Mouse (Mus musculus) kidney, embryonic 15.5 days (tissue): Measurements from ENCODE around the gene Rundc1. TPM values are rescaled to one million over a fixed set of nuclear protein-coding genes. Genes with fewer than 3 reads are reported as not detected.
"Not testable (repeated sequence)": the region's sequence is repeated elsewhere in the genome, so short reads cannot be mapped to it uniquely, and the experiment has no call there.

Source experiments
- ATAC-seq: fragments of 200-750 bp; cut with Nextera tagmentation; replicated peaks from 2 replicates; pipeline ENCODE4 v1.8.0; 2017; ENCODE audit warnings: moderate TSS enrichment; ENCODE audit not compliant: low FRiP score
- H3K27ac ChIP-seq: fragments of 300-500 bp; sonication (generic); 2 replicates; pipeline ENCODE4 v1.5.1; 2015; ENCODE audit warnings: mild to moderate bottlenecking, inconsistent platforms
- H3K27me3 ChIP-seq: fragments of 300-500 bp; sonication (generic); 2 replicates; pipeline ENCODE4 v1.6.1; 2015; ENCODE audit warnings: inconsistent platforms
- H3K36me3 ChIP-seq: fragments of 300-500 bp; sonication (generic); 2 replicates; pipeline ENCODE4 v1.6.1; 2015; ENCODE audit warnings: inconsistent platforms
- H3K4me1 ChIP-seq: fragments of 300-500 bp; sonication (generic); 2 replicates; pipeline ENCODE4 v1.6.1; 2015; ENCODE audit warnings: inconsistent platforms
- H3K4me2 ChIP-seq: fragments of 300-500 bp; sonication (generic); 2 replicates; pipeline ENCODE4 v1.6.1; 2015; ENCODE audit warnings: moderate library complexity, mild to moderate bottlenecking, inconsistent platforms
- H3K4me3 ChIP-seq: fragments of 300-500 bp; sonication (generic); replicated peaks from 2 replicates; pipeline ENCODE4 v1.5.1; 2015; ENCODE audit warnings: mild to moderate bottlenecking, inconsistent platforms
- H3K9ac ChIP-seq: fragments of 300-500 bp; sonication (generic); 2 replicates; pipeline ENCODE4 v1.6.1; 2015; ENCODE audit warnings: mild to moderate bottlenecking, inconsistent platforms
- H3K9me3 ChIP-seq: fragments of 300-500 bp; sonication (generic); replicated peaks from 2 replicates; pipeline ENCODE4 v1.6.1; 2016; ENCODE audit warnings: inconsistent platforms
- WGBS: fragments of 180-500 bp; shearing (Covaris S2); methylation state at CpG from one replicate; pipeline ENCODE4 v1.1.7; 2015; ENCODE audit warnings: mixed read lengths; 5-methylcytosine and 5-hydroxymethylcytosine counted together
- polyA plus RNA-seq: library from polyadenylated mRNA; unstranded; fragments of >200 nt; fragmentation: Nextera tagmentation; extraction: Ambion mirVana; gene quantifications from 2 replicates; pipeline ENCODE4 v1.2.1, GENCODE M21; 2015

Rundc1 gene
- polyA plus RNA-seq, 1 experiment from 2014 or later, result 21.7 TPM

GRCm38 (mm10) chr11:101447786-101448185, 22.9 kb downstream of the Rundc1 start:
- no peak for ATAC-seq
- peak overlapping the region; percentile 45; the same call in 1 of the 2 replicates for H3K4me3 ChIP-seq
- peaks cover 41% of the 10 kb centered on the region for H3K4me1 ChIP-seq
- H3K27me3 ChIP-seq, result no peaks in the 10 kb centered on the region
- H3K27ac ChIP-seq, result peak overlapping the region; percentile 59
- H3K36me3 ChIP-seq, result peaks cover 34% of the 10 kb centered on the region
- peak overlapping the region; percentile 23; the same call in 1 of the 2 replicates for H3K9ac ChIP-seq
- H3K4me2 ChIP-seq, result peak overlapping the region; percentile 53
- no peaks in the 10 kb centered on the region for H3K9me3 ChIP-seq
- WGBS, result 76% methylated on average over 5 of the region's 5 CpGs

- peak; percentile 78 for ATAC-seq
- H3K4me3 ChIP-seq, result peak within 1 kb of the TSS; percentile 45
- no peaks in the 10 kb centered on the region for H3K9me3 ChIP-seq
- peaks cover 37% of the 10 kb centered on the region for H3K4me1 ChIP-seq
- H3K36me3 ChIP-seq, result peaks cover 33% of the 10 kb centered on the region
- 20% methylated on average over 10 of the region's 10 CpGs for WGBS
- no peaks in the 10 kb centered on the region for H3K27me3 ChIP-seq
- H3K4me2 ChIP-seq, result peak within 1 kb of the TSS; percentile 53
- peak within 1 kb of the TSS; percentile 59 for H3K27ac ChIP-seq
- H3K9ac ChIP-seq, result peak within 1 kb of the TSS; percentile 23
Observed at GRCm38 (mm10) chr11:101448274-101448746, 23.4 kb downstream of the Rundc1 start, which contains the start of gene Ifi35. Gene Ifi35, plus strand, starts transcription at chr11:101448407.

- H3K4me1 ChIP-seq, result peaks cover 32% of the 10 kb centered on the region
- no peak for ATAC-seq
- H3K9ac ChIP-seq, result peak overlapping the region; percentile 23; the same call in 1 of the 2 replicates
- peak overlapping the region; percentile 59 for H3K27ac ChIP-seq
- peaks cover 27% of the 10 kb centered on the region for H3K36me3 ChIP-seq
- no peaks in the 10 kb centered on the region for H3K9me3 ChIP-seq
- 84% methylated on average over 4 of the region's 4 CpGs for WGBS
- H3K4me3 ChIP-seq, result peak overlapping the region; percentile 45
- peak overlapping the region; percentile 53 for H3K4me2 ChIP-seq
- H3K27me3 ChIP-seq, result no peaks in the 10 kb centered on the region
Observed at GRCm38 (mm10) chr11:101448899-101449298, 24.0 kb downstream of the Rundc1 start.

- peaks cover 20% of the 10 kb centered on the region for H3K36me3 ChIP-seq
- H3K27ac ChIP-seq, H3K4me3 ChIP-seq, H3K9ac ChIP-seq, H3K4me2 ChIP-seq, H3K27me3 ChIP-seq, ATAC-seq, H3K9me3 ChIP-seq: not testable (repeated sequence)
- WGBS, result 82% methylated on average over 4 of the region's 4 CpGs
- peaks cover 32% of the 10 kb centered on the region for H3K4me1 ChIP-seq
Observed at GRCm38 (mm10) chr11:101449596-101449995, 24.7 kb downstream of the Rundc1 start.

GRCm38 (mm10) chr11:101450394-101450793, 25.5 kb downstream of the Rundc1 start:
- 86% methylated on average over 3 of the region's 3 CpGs for WGBS
- H3K36me3 ChIP-seq, result peaks cover 12% of the 10 kb centered on the region
- peaks cover 34% of the 10 kb centered on the region for H3K4me1 ChIP-seq
- H3K4me3 ChIP-seq, result no peak overlapping the region
- ATAC-seq, result no peak
- no peaks in the 10 kb centered on the region for H3K27me3 ChIP-seq
- H3K9ac ChIP-seq, result no peak overlapping the region
- no peaks in the 10 kb centered on the region for H3K9me3 ChIP-seq
- no peak overlapping the region for H3K27ac ChIP-seq
- no peak overlapping the region for H3K4me2 ChIP-seq

GRCm38 (mm10) chr11:101451536-101451935, 26.7 kb downstream of the Rundc1 start:
- H3K9ac ChIP-seq, result no peak overlapping the region
- peaks cover 5% of the 10 kb centered on the region; the same call in 1 of the 2 replicates for H3K36me3 ChIP-seq
- no peak overlapping the region for H3K4me2 ChIP-seq
- H3K4me3 ChIP-seq, result no peak overlapping the region
- 93% methylated on average over 10 of the region's 10 CpGs for whole genome bisulfite sequencing
- no peak for ATAC-seq
- no peaks in the 10 kb centered on the region for H3K9me3 ChIP-seq
- no peaks in the 10 kb centered on the region for H3K27me3 ChIP-seq
- H3K27ac ChIP-seq, result no peak overlapping the region
- H3K4me1 ChIP-seq, result peaks cover 37% of the 10 kb centered on the region

- Histone ChIP-seq H3K27me3 (no peaks in the 10 kb centered on the region), H3K27ac (no peak overlapping the region), H3K4me3 (no peak overlapping the region), H3K36me3 (no peaks in the 10 kb centered on the region), H3K9me3 (no peaks in the 10 kb centered on the region), H3K4me1 (peaks cover 37% of the 10 kb centered on the region), H3K9ac (no peak overlapping the region), H3K4me2 (no peak overlapping the region)
- ATAC-seq, result no peak
- 61% methylated on average over 10 of the region's 10 CpGs for WGBS
Observed at GRCm38 (mm10) chr11:101452093-101452774, 27.3 kb downstream of the Rundc1 start.

- H3K27ac ChIP-seq, result peak overlapping the region; percentile 52; the same call in 1 of the 2 replicates
- peak; percentile 22; the same call in 1 of the 2 replicates for ATAC-seq
- H3K36me3 ChIP-seq, result peaks cover 23% of the 10 kb centered on the region
- H3K9me3 ChIP-seq, result no peaks in the 10 kb centered on the region
- no peak overlapping the region for H3K9ac ChIP-seq
- H3K27me3 ChIP-seq, result no peaks in the 10 kb centered on the region
- H3K4me1 ChIP-seq, result peaks cover 29% of the 10 kb centered on the region
- 50% methylated on average over 6 of the region's 6 CpGs for WGBS
- no peak overlapping the region for H3K4me2 ChIP-seq
- no peak overlapping the region for H3K4me3 ChIP-seq
Observed at GRCm38 (mm10) chr11:101454702-101455101, 29.8 kb downstream of the Rundc1 start.

- WGBS, result 86% methylated on average over 7 of the region's 7 CpGs
- H3K4me3 ChIP-seq, result no peak overlapping the region
- no peak overlapping the region for H3K27ac ChIP-seq
- no peaks in the 10 kb centered on the region for H3K9me3 ChIP-seq
- no peak overlapping the region for H3K9ac ChIP-seq
- no peak for ATAC-seq
- H3K27me3 ChIP-seq, result no peaks in the 10 kb centered on the region
- H3K36me3 ChIP-seq, result peaks cover 32% of the 10 kb centered on the region
- H3K4me2 ChIP-seq, result no peak overlapping the region
- H3K4me1 ChIP-seq, result peaks cover 37% of the 10 kb centered on the region
Observed at GRCm38 (mm10) chr11:101455627-101456026, 30.7 kb downstream of the Rundc1 start.

GRCm38 (mm10) chr11:101457631-101458030, 32.7 kb downstream of the Rundc1 start:
- WGBS, result 95% methylated on average over 9 of the region's 9 CpGs
- Histone ChIP-seq H3K4me1 (peaks cover 42% of the 10 kb centered on the region), H3K9me3 (no peaks in the 10 kb centered on the region), H3K9ac (no peak overlapping the region), H3K4me2 (no peak overlapping the region), H3K27ac (no peak overlapping the region), H3K4me3 (no peak overlapping the region), H3K36me3 (peaks cover 51% of the 10 kb centered on the region), H3K27me3 (no peaks in the 10 kb centered on the region)
- ATAC-seq, result 0 out of 2 replicates have a peak, but pooled peaks have one; percentile 19

- Histone ChIP-seq H3K27ac (no peak overlapping the region), H3K4me1 (peaks cover 48% of the 10 kb centered on the region), H3K4me3 (no peak overlapping the region), H3K9ac (no peak overlapping the region), H3K36me3 (peaks cover 52% of the 10 kb centered on the region), H3K4me2 (no peak overlapping the region), H3K9me3 (no peaks in the 10 kb centered on the region), H3K27me3 (no peaks in the 10 kb centered on the region)
- no peak for ATAC-seq
- 81% methylated on average over 12 of the region's 12 CpGs for WGBS
Observed at GRCm38 (mm10) chr11:101458217-101458616, 33.3 kb downstream of the Rundc1 start.

- WGBS, result 17% methylated on average over 6 of the region's 6 CpGs
- Histone ChIP-seq H3K4me2 (no peak overlapping the region), H3K9me3 (no peaks in the 10 kb centered on the region), H3K4me1 (peaks cover 55% of the 10 kb centered on the region), H3K27ac (no peak overlapping the region), H3K9ac (0 out of 2 replicates have a peak overlapping the region, but pooled peaks have one; percentile 21), H3K36me3 (peaks cover 52% of the 10 kb centered on the region), H3K27me3 (no peaks in the 10 kb centered on the region), H3K4me3 (no peak overlapping the region)
- no peak; the same call in 1 of the 2 replicates for ATAC-seq
Observed at GRCm38 (mm10) chr11:101459716-101460115, 34.8 kb downstream of the Rundc1 start.
